Mouse (Mus musculus): ENCODE results near the gene Zfhx3. TPM values are rescaled to one million over a fixed set of nuclear protein-coding genes. Genes with fewer than 3 reads are reported as not detected.

Gene Zfhx3
- polyA plus RNA-seq, 2 experiments: 0.25 to 0.65 TPM

DNA sequence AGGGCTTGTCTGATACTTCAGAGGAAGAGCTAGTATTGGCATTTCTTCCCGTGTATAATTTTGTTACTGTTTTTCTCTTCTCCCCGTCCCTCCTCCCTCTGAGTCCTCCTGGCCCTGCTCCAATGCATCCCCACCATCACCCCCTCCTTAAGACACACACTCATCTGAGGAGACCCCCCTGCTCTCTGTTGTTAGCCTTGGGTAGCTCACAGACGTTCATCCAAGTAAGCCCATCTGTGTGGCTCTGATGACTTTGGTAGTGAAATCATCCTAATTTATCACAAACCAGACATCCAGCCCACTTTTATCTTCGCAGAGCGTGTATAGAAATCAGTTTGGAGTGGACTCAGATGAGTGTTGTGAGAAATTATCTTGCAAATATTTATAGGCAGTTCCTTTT, 4.4 kb downstream of the Zfhx3 start:
- ATAC-seq (ENCODE audit: insufficient read depth): no peak
- Histone ChIP-seq H3K9me3 (ENCODE audit: control insufficient read depth, low read length) (no peaks in the 10 kb centered on the region), H3K4me2 (ENCODE audit: low read depth) (no peak overlapping the region), H3K36me3 (replicated peaks; ENCODE audit: control insufficient read depth, insufficient read depth, low read depth) (no peaks in the 10 kb centered on the region), H3K27ac (no peak overlapping the region), H3K9ac (replicated peaks) (no peak overlapping the region), H3K27me3 (ENCODE audit: control insufficient read depth, insufficient read depth, low read length) (peaks cover 5% of the 10 kb centered on the region; the same call in 1 of the 2 replicates), H3K4me1 (replicated peaks; ENCODE audit: control insufficient read depth in 2 of 2, insufficient read depth in 2 of 2, low read length in 1 of 2) (no peaks in the 10 kb centered on the region), H3K4me3 (ENCODE audit: insufficient read depth in 1 of 2, low read depth in 2 of 2, low read length in 2 of 2) (no peak overlapping the region)
- no peak for DNase-seq (ENCODE audit: low read depth in 3 of 3, low spot score in 3 of 3)
- no peak for TF ChIP-seq EP300 (IDR thresholded peaks at IDR 0.05; ENCODE audit: low read depth)
- TF ChIP-seq CTCF (IDR thresholded peaks at IDR 0.05; ENCODE audit: low read depth): no peak
- WGBS (ENCODE audit: insufficient replicate concordance): 47% methylated on average over 5 of the region's 5 CpGs

DNA sequence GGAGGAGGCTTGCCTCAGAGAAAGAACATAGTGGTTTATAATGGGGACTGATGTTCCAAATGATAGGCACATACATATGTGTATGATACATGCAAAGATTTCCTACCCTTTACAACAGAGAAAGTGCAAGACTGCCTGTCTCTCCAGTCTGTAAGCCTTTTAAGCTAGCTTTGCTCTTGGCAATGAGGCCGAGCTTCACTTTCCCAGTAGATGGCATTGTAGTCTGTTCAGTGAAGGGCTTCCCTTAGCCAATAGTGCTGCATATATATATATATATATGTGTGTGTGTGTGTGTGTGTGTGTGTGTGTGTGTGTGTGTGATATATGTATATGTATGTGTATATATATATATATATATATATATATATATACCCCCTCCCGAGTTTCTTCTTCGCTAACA, 13.4 kb downstream of the Zfhx3 start:
- H3K36me3 ChIP-seq (replicated peaks; ENCODE audit: control insufficient read depth, insufficient read depth, low read depth): no peaks in the 10 kb centered on the region
- WGBS (ENCODE audit: insufficient replicate concordance): 57% methylated on average over 3 of the region's 3 CpGs
- no peak overlapping the region for H3K4me2 ChIP-seq (ENCODE audit: low read depth)
- no peaks in the 10 kb centered on the region for H3K27me3 ChIP-seq (ENCODE audit: control insufficient read depth, insufficient read depth, low read length)
- no peaks in the 10 kb centered on the region for H3K9me3 ChIP-seq (ENCODE audit: control insufficient read depth, low read length)
- TF ChIP-seq CTCF (IDR thresholded peaks at IDR 0.05; ENCODE audit: low read depth) (no peak), EP300 (IDR thresholded peaks at IDR 0.05; ENCODE audit: low read depth) (no peak)
- H3K4me3 ChIP-seq (ENCODE audit: insufficient read depth in 1 of 2, low read depth in 2 of 2, low read length in 2 of 2): no peak overlapping the region
- no peaks in the 10 kb centered on the region for H3K4me1 ChIP-seq (replicated peaks; ENCODE audit: control insufficient read depth in 2 of 2, insufficient read depth in 2 of 2, low read length in 1 of 2)
- no peak overlapping the region for H3K27ac ChIP-seq
- ATAC-seq (ENCODE audit: insufficient read depth): no peak
- DNase-seq (ENCODE audit: low read depth in 3 of 3, low spot score in 3 of 3): no peak
- H3K9ac ChIP-seq (replicated peaks): no peak overlapping the region

DNA sequence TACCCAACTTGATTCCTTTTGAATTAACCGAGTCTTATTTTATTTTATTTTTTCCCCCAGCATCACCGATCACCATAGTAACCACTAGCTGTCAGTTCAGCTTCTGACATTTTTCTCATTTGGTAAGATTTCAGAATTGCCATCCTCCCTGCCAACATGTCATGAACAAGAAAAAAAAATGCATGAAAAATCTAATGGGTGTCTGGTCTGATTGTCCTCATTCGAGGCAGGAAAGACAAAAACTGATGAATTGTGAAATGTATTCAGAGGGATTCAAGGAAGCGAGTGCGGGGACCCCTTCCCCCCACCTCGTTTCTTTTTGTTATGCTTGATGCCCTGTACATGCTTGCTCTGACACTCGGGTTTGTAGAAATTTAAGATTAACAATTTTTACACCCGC, 15.1 kb downstream of the Zfhx3 start:
- H3K27ac ChIP-seq: no peak overlapping the region
- no peak for ATAC-seq (ENCODE audit: insufficient read depth)
- no peaks in the 10 kb centered on the region for H3K27me3 ChIP-seq (ENCODE audit: control insufficient read depth, insufficient read depth, low read length)
- TF ChIP-seq EP300 (IDR thresholded peaks at IDR 0.05; ENCODE audit: low read depth): no peak
- TF ChIP-seq CTCF (IDR thresholded peaks at IDR 0.05; ENCODE audit: low read depth): no peak
- WGBS (ENCODE audit: insufficient replicate concordance): 53% methylated on average over 8 of the region's 8 CpGs
- H3K4me1 ChIP-seq (replicated peaks; ENCODE audit: control insufficient read depth in 2 of 2, insufficient read depth in 2 of 2, low read length in 1 of 2): no peaks in the 10 kb centered on the region
- H3K4me3 ChIP-seq (ENCODE audit: insufficient read depth in 1 of 2, low read depth in 2 of 2, low read length in 2 of 2): no peak overlapping the region
- no peaks in the 10 kb centered on the region for H3K9me3 ChIP-seq (ENCODE audit: control insufficient read depth, low read length)
- no peak overlapping the region for H3K9ac ChIP-seq (replicated peaks)
- H3K4me2 ChIP-seq (ENCODE audit: low read depth): no peak overlapping the region
- no peak for DNase-seq (ENCODE audit: low read depth in 3 of 3, low spot score in 3 of 3)
- H3K36me3 ChIP-seq (replicated peaks; ENCODE audit: control insufficient read depth, insufficient read depth, low read depth): no peaks in the 10 kb centered on the region

DNA sequence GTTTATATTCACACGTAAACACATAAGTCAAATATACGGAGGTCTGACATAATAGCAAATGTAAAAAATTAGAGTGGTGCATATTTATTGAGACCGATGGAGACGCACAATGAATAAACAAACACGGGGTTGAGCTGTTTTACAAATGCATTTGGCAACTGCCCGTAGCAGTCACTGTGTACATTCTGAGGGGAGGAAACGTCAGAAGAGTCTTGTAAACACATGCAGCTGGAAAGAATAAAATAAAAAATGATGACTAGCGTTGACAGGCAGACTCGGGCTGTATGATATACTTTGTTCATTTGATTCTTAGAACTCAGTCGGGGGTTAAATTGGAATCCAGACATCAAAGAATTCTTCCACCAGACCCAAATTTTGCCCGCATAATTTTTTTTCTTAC, 18.0 kb downstream of the Zfhx3 start:
- Histone ChIP-seq H3K4me3 (ENCODE audit: insufficient read depth in 1 of 2, low read depth in 2 of 2, low read length in 2 of 2) (no peak overlapping the region), H3K9me3 (ENCODE audit: control insufficient read depth, low read length) (no peaks in the 10 kb centered on the region), H3K27ac (no peak overlapping the region), H3K9ac (replicated peaks) (no peak overlapping the region), H3K4me2 (ENCODE audit: low read depth) (no peak overlapping the region), H3K36me3 (replicated peaks; ENCODE audit: control insufficient read depth, insufficient read depth, low read depth) (no peaks in the 10 kb centered on the region), H3K4me1 (replicated peaks; ENCODE audit: control insufficient read depth in 2 of 2, insufficient read depth in 2 of 2, low read length in 1 of 2) (no peaks in the 10 kb centered on the region), H3K27me3 (ENCODE audit: control insufficient read depth, insufficient read depth, low read length) (no peaks in the 10 kb centered on the region)
- no peak for TF ChIP-seq CTCF (IDR thresholded peaks at IDR 0.05; ENCODE audit: low read depth)
- TF ChIP-seq EP300 (IDR thresholded peaks at IDR 0.05; ENCODE audit: low read depth): no peak
- DNase-seq (ENCODE audit: low read depth in 3 of 3, low spot score in 3 of 3): no peak
- WGBS (ENCODE audit: insufficient replicate concordance): 70% methylated on average over 11 of the region's 11 CpGs
- no peak for ATAC-seq (ENCODE audit: insufficient read depth)

DNA sequence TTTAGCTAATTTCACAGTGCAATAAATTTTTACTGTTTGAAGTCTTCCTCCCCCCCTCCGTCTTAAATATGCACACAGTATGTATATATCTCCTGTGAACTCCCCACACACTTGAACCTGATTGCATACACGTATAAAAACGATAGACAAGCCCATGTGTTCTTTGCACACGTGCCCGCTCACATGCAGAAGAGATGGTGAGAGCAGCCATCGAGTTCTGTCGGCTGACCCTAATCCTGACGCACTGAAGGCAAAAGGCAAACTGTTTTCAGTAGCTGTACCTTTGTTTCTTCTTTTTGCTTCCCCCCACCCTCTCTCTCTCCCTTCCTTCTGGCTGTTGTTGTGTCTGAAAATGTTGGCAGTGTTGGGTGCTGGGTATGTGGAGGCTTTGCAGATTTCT, 18.4 kb downstream of the Zfhx3 start:
- H3K4me2 ChIP-seq (ENCODE audit: low read depth): no peak overlapping the region
- H3K9me3 ChIP-seq (ENCODE audit: control insufficient read depth, low read length): no peaks in the 10 kb centered on the region
- ATAC-seq (ENCODE audit: insufficient read depth): no peak
- H3K9ac ChIP-seq (replicated peaks): no peak overlapping the region
- no peaks in the 10 kb centered on the region for H3K27me3 ChIP-seq (ENCODE audit: control insufficient read depth, insufficient read depth, low read length)
- H3K4me3 ChIP-seq (ENCODE audit: insufficient read depth in 1 of 2, low read depth in 2 of 2, low read length in 2 of 2): no peak overlapping the region
- no peak overlapping the region for H3K27ac ChIP-seq
- H3K36me3 ChIP-seq (replicated peaks; ENCODE audit: control insufficient read depth, insufficient read depth, low read depth): no peaks in the 10 kb centered on the region
- TF ChIP-seq CTCF (IDR thresholded peaks at IDR 0.05; ENCODE audit: low read depth) (no peak), EP300 (IDR thresholded peaks at IDR 0.05; ENCODE audit: low read depth) (no peak)
- DNase-seq (ENCODE audit: low read depth in 3 of 3, low spot score in 3 of 3): no peak
- no peaks in the 10 kb centered on the region for H3K4me1 ChIP-seq (replicated peaks; ENCODE audit: control insufficient read depth in 2 of 2, insufficient read depth in 2 of 2, low read length in 1 of 2)
- WGBS (ENCODE audit: insufficient replicate concordance): 53% methylated on average over 8 of the region's 8 CpGs

Measured in liver, embryonic 14.5 days (tissue).